Mouse (Mus musculus) gastrocnemius, adult 8-10 months (tissue): ENCODE data around the gene Atxn7l3b. TPM values are rescaled to one million over a fixed set of nuclear protein-coding genes. Genes with fewer than 3 reads are reported as not detected.

Experiments
- DNase-seq, 2 experiments: peaks; one replicate each; pipeline ENCODE4 v3.0.0; 2022; ENCODE audit warnings: low spot score in 2 of 2
- total RNA-seq, 4 experiments: library from RNA; stranded (reverse); gene quantifications; 2 replicates each; pipeline ENCODE4 v1.2.4; 2022

The Atxn7l3b gene
- total RNA-seq, 4 experiments from 2014 or later, result 8.7 to 12.7 (median 10.7) TPM

DNA sequence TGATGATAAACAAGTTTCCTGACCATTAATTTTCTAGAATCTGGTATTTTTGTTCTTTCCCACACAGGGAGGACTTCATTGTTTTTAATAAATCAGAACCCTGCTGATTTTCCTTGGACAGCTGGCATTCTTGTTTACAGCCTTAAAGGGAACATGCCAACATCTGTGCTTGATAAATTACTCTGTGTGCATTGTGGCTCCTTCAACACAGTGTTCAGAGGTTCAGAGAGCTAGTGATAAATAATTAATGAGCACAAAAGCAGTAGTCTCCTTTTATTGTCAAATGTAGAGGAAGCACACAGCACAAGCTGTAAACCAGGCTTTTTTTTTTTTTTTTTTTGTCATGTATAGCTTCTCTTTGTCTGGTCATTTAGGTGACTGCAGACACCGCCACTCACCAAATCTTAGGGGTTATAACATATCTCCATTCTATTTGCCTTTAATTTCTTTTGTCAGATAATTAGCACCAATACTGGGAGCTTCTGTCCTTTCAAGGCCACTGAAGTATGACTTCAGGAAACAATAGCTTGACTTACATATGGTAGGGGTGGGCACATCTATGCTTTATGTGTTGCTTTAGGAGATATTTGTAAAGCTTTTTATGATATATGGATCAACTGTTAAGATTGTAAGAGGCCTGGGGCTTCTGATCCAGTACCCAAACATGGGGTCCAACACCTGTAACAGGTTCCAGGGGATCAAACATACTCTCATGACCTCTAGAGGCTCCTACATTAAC, 52.0 kb downstream of the Atxn7l3b start:
- DNase-seq, result no peak
